Mouse (Mus musculus) cerebellum, adult 2 months (tissue): ENCODE results near the gene Syt13.

ENCODE experiments used
- CTCF ChIP-seq: fragments of 200-500 bp; IDR thresholded peaks from 2 replicates; pipeline ENCODE4 v1.5.1; 2011; ENCODE audit warnings: low read depth, mild to moderate bottlenecking, control low read depth, low read length, moderate library complexity, borderline replicate concordance; ENCODE audit not compliant: insufficient read depth
- POLR2A ChIP-seq: fragments of 200-500 bp; IDR thresholded peaks from 2 replicates; pipeline ENCODE4 v1.6.1; 2011; ENCODE audit warnings: low read length, control low read depth, borderline replicate concordance; ENCODE audit not compliant: insufficient read depth

DNA sequence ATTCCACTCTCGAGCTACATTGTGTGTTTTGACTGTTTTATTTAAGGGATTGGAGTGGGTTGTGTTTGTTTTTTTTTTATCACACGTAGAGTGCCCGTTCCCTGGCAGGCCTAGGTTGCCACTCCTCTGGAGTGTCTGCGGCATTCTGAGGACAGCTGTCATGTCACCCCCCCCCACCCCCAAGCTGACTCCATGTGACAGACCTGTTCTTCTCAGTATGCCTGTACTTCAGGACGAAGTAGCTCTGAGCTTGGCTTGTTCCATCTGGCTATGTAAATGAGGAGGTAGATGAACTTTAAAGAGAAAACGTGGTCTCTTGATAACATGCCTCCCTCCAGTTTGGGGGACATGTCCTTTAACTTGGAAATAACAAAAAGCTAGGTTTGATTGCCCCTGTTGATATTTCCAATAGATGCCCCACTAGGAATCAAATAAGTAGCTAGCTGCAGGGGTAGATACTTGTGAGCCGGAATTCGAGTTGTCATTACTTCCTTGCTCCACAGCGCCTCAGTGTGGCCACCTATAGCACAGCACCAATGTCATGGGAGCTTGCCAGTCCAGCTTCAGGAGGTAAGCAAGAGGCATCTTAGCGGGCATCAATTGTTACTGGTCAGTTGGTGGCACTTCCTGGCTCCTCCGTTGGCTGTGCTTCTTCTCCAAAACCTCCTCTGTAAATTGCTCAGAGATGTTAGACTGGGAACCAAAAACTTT is 39.7 kb downstream of the Syt13 start:
- TF ChIP-seq CTCF (peak; percentile 93), POLR2A (no peak)
